Mouse (Mus musculus) CD8-positive naive resting alpha-beta T cell, adult 57 days (primary cell): Measurements from ENCODE around the gene Pde6b. TPM values are rescaled to one million over a fixed set of nuclear protein-coding genes. Genes with fewer than 3 reads are reported as not detected.

Experiments
- total RNA-seq: library from RNA; stranded (reverse); gene quantifications from one replicate; pipeline ENCODE4 v1.2.4, GENCODE M21; 2023

The Pde6b gene
- not detected for total RNA-seq

GRCm38 (mm10) chr5:108388201-108388600 lies at the start of gene Pde6b:
TSS of gene Pde6b (plus strand) at chr5:108388391.

GRCm38 (mm10) chr5:108367871-108368332 lies 20.3 kb upstream of the Pde6b start, which contains the start of gene Gm42517:
TSS of gene Gm42517 (minus strand) at chr5:108367922.

GRCm38 (mm10) chr5:108433804-108434587 lies 45.8 kb downstream of the Pde6b start, which contains the start of gene Atp5k:
TSS of gene Atp5k (minus strand) at chr5:108434448.

DNA sequence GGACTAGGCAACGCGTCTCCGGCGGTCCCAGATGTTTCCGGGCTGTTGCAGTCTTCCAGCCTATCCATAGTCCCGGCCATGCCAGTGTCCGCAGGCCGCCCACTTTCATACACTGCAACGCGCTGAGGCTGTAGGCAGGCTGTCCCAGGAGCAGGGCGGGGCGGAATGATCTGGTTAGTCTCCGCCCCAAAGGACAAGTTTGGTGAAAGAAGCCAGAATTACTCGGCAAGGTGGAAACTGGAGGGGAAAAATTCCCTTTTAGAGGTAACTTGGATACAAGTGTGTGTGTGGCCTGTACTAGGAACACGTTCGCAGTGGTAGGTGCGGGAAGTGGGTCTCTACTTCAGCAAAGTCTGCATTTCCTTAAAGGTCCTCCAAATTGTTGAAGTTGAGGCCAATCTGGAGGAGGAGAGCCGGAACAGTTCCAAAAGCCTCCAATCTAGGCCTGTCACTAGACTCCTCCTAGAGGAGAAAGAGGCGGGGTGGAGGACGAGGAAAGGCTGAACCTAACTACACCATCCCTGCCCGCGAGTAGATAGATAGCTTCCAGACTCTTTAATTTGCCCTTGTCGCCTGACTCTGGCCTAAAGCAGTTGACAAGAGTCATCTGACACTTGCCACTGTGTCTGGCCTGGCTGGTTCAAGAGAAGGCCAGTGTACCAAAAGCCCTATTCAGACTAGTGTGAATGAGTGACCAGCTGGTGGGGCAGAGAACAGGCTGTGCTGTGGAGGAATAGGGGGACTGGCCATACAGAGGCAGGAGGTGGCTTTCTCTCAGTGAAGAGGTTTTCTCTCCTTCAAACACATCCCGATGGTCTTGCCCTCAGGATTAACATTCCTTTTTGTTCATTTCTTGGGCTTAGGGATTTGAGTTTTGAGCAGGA lies 60.8 kb downstream of the Pde6b start, which contains the start of gene Mfsd7a:
Gene Mfsd7a, minus strand, starts transcription at position 107 of the 884 bp plus-strand sequence.

DNA sequence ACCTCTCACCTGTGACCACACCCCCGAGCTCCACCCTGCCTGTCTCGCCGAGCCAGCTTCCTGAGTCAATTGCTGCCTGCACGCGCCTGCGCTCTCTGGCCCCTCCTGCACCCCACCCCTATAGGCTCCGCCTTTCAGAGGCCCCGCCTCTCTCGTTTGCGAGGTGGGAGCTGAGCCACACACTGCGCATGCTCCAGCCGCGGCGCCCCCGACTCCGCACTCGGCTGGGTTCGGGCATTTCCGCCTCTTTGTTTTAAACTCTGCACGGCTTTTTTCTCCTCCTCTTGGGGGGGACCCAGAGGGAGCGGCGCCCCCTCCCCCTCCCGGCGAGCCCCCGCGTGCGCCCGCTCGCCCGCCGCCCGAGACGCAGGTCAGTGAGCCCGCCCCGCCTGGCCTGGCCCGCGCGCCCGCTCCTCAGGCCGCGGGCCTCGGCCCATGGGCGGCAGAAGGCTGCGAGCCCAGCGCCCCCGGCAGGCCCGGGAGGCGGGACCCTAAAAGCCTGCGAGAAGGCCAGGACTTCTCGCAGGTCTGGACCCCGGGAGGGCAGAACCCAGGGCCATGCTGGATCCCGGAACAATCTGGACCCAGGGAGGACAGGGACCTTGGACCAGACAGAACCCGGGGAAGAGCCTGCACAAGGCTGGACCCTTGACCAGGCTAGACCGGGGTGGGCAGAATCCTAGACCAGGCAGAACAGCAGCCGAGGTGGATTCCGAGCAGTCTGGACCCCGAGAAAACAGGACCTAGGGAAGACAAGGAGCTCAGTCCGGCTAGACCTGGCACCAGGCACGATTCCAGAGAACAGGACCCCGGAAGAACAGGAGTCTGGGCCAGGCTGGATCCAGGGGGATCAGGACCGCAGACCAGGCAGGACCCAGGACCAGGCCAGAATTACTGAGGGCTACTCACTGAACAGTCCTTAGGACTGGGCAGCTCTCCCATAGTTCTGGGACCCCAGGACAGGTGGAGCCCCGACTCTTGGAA lies 73.2 kb downstream of the Pde6b start, which contains the start of gene Pcgf3:
Gene Pcgf3, plus strand, starts transcription at position 151 of the 984 bp plus-strand sequence.

Other genes starting within 250 kb of the Pde6b start
- gene Dr1, start 119.5 kb upstream of the Pde6b start, total RNA-seq = 34.9 TPM
- 2.1 TPM for gene Pigg, start 75.8 kb upstream of the Pde6b start, total RNA-seq
- not detected for gene Gm42517, start 20.5 kb upstream of the Pde6b start, total RNA-seq
- 67.2 TPM for gene Atp5k, start 46.1 kb downstream of the Pde6b start, total RNA-seq
- gene Mfsd7a, start 60.5 kb downstream of the Pde6b start, total RNA-seq = not detected
- 33.9 TPM for gene Pcgf3, start 72.8 kb downstream of the Pde6b start, total RNA-seq
- not detected for gene Cplx1, start 161.6 kb downstream of the Pde6b start, total RNA-seq
- 156 TPM for gene Gak, start 241.4 kb downstream of the Pde6b start, total RNA-seq
- gene Tmem175, start 241.4 kb downstream of the Pde6b start, total RNA-seq = 19.0 TPM